In genomic region chr1:119348456-119349208, GRCm38 (mm10) we compare ENCODE assay signal across 9 mouse cellular contexts.
DNase-seq lines count a peak whose midpoint lies in the region; ATAC-seq and TF ChIP-seq lines count a peak whose summit lies in the region.
"Had no signal": no experiment of that assay in that cellular context is flagged by ENCODE, and none has a peak within 500 bp of the region (broad histone marks: within the 10 kb centered on the region; RNA-seq: fewer than 3 reads in every experiment).

No protein-coding gene starts in this region.

- TF ChIP-seq CTCF in left cerebral cortex, adult 2 months (IDR thresholded peaks at IDR 0.05): no peak

- H3K27ac ChIP-seq in heart, embryonic 15.5 days: no peak overlapping the region
- no peak overlapping the region for H3K27ac ChIP-seq in forebrain, embryonic 13.5 days
- peak overlapping the region; percentile 80 for H3K27ac ChIP-seq in limb, embryonic 15.5 days
- no peak overlapping the region for H3K27ac ChIP-seq in left cerebral cortex, adult 2 months

- no peaks in the 10 kb centered on the region for H3K9me3 ChIP-seq in heart, embryonic 15.5 days (replicated peaks)
- H3K9me3 ChIP-seq in forebrain, embryonic 13.5 days (replicated peaks): peaks cover 5% of the 10 kb centered on the region; the same call in 1 of the 2 replicates
- no peaks in the 10 kb centered on the region for H3K9me3 ChIP-seq in limb, embryonic 15.5 days

- no peaks in the 10 kb centered on the region for H3K36me3 ChIP-seq in heart, embryonic 15.5 days
- no peaks in the 10 kb centered on the region for H3K36me3 ChIP-seq in forebrain, embryonic 13.5 days (ENCODE audit: poor library complexity, severe bottlenecking)
- H3K36me3 ChIP-seq in limb, embryonic 15.5 days: no peaks in the 10 kb centered on the region

- H3K4me3 ChIP-seq in heart, embryonic 15.5 days: no peak overlapping the region
- H3K4me3 ChIP-seq in forebrain, embryonic 13.5 days: no peak overlapping the region
- H3K4me3 ChIP-seq in limb, embryonic 15.5 days: no peak overlapping the region
- H3K4me3 ChIP-seq in left cerebral cortex, adult 2 months: no peak overlapping the region
- H3K4me3 ChIP-seq: myocyte had no signal

- ATAC-seq in heart, embryonic 15.5 days (replicated peaks; ENCODE audit: insufficient number of reproducible peaks, insufficient read depth, low FRiP score, low read depth): no peak; the same call in 1 of the 2 replicates
- ATAC-seq in forebrain, embryonic 13.5 days: no peak
- peak; percentile 25; the same call in 1 of the 2 replicates for ATAC-seq in limb, embryonic 15.5 days (ENCODE audit: insufficient number of reproducible peaks, low FRiP score, low TSS enrichment, low read depth)

- peak overlapping the region; percentile 14; the same call in 1 of the 2 replicates for H3K4me2 ChIP-seq in heart, embryonic 15.5 days
- peak overlapping the region; percentile 20; the same call in 1 of the 2 replicates for H3K4me2 ChIP-seq in forebrain, embryonic 13.5 days
- H3K4me2 ChIP-seq in limb, embryonic 15.5 days: 0 out of 2 replicates have a peak overlapping the region, but pooled peaks have one; percentile 19

- peaks cover 8% of the 10 kb centered on the region; the same call in 1 of the 2 replicates for H3K4me1 ChIP-seq in heart, embryonic 15.5 days (replicated peaks)
- H3K4me1 ChIP-seq in forebrain, embryonic 13.5 days: peaks cover 9% of the 10 kb centered on the region
- H3K4me1 ChIP-seq in limb, embryonic 15.5 days: peaks cover 11% of the 10 kb centered on the region

- no peak overlapping the region for H3K9ac ChIP-seq in heart, embryonic 15.5 days
- H3K9ac ChIP-seq in forebrain, embryonic 13.5 days: no peak overlapping the region
- no peak overlapping the region for H3K9ac ChIP-seq in limb, embryonic 15.5 days

- WGBS in heart, embryonic 15.5 days: 30% methylated on average over 18 of the region's 18 CpGs
- WGBS in forebrain, embryonic 13.5 days: 22% methylated on average over 18 of the region's 18 CpGs
- WGBS in limb, embryonic 15.5 days: 20% methylated on average over 18 of the region's 18 CpGs

- DNase-seq in heart, adult 9 months (ENCODE audit: low spot score in 2 of 2): no peak
- DNase-seq in R1 (ENCODE audit: low read depth, low spot score): peak; percentile 86
- DNase-seq in testis, postnatal 10 days (ENCODE audit: low spot score): no peak
- no peak for DNase-seq in left cerebral cortex, adult 2 months (ENCODE audit: extremely low spot score in 1 of 2, low spot score in 2 of 2)
- no peak for DNase-seq in left cerebral cortex, adult 11 months (ENCODE audit: low spot score)

- no peaks in the 10 kb centered on the region for H3K27me3 ChIP-seq in heart, embryonic 15.5 days
- H3K27me3 ChIP-seq in forebrain, embryonic 13.5 days: no peaks in the 10 kb centered on the region
- no peaks in the 10 kb centered on the region for H3K27me3 ChIP-seq in limb, embryonic 15.5 days

- intact Hi-C loops in left cerebral cortex, adult 2 months (cut with DNase I): loop anchor here (5.0 kb wide), 1 partner anchor 91 kb away; no protein-coding TSS in a partner anchor
